Mouse (Mus musculus) intestine, embryonic 16.5 days (tissue): ENCODE data around the gene Rad51b. TPM values are rescaled to one million over a fixed set of nuclear protein-coding genes. Genes with fewer than 3 reads are reported as not detected.

Experiments
- ATAC-seq: fragments of 200-750 bp; cut with Nextera tagmentation; 2 replicates; pipeline ENCODE4 v1.8.0; 2017; ENCODE audit warnings: moderate TSS enrichment, moderate library complexity
- H3K27ac ChIP-seq: fragments of 300-500 bp; sonication (generic); 2 replicates; pipeline ENCODE4 v1.5.1; 2014; ENCODE audit warnings: mild to moderate bottlenecking, low read length
- H3K27me3 ChIP-seq: fragments of 300-500 bp; sonication (generic); replicated peaks from 2 replicates; pipeline ENCODE4 v1.6.1; 2014; ENCODE audit warnings: low read length, control low read depth, mixed read lengths; ENCODE audit not compliant: control insufficient read depth, insufficient read depth
- H3K36me3 ChIP-seq: fragments of 300-500 bp; sonication (generic); 2 replicates; pipeline ENCODE4 v1.6.1; 2014; ENCODE audit warnings: low read length, control low read depth; ENCODE audit not compliant: control insufficient read depth, insufficient read depth
- H3K4me1 ChIP-seq: fragments of 300-500 bp; sonication (generic); 2 replicates; pipeline ENCODE4 v1.6.1; 2014; ENCODE audit warnings: low read length, control low read depth, mixed read lengths; ENCODE audit not compliant: control insufficient read depth, insufficient read depth
- H3K4me2 ChIP-seq: fragments of 300-500 bp; sonication (generic); 2 replicates; pipeline ENCODE4 v1.6.1; 2014; ENCODE audit warnings: low read depth, low read length, control low read depth
- H3K4me3 ChIP-seq: fragments of 300-500 bp; sonication (generic); 2 replicates; pipeline ENCODE4 v1.5.1; 2014; ENCODE audit warnings: mild to moderate bottlenecking, low read length
- H3K9ac ChIP-seq: fragments of 300-500 bp; sonication (generic); 2 replicates; pipeline ENCODE4 v1.6.1; 2014; ENCODE audit warnings: low read depth, low read length
- H3K9me3 ChIP-seq: fragments of 300-500 bp; sonication (generic); 2 replicates; pipeline ENCODE4 v1.6.1; 2016; ENCODE audit warnings: low read length, control low read depth; ENCODE audit not compliant: control insufficient read depth
- WGBS: fragments of 180-500 bp; shearing (Covaris S2); extraction: QIAGEN DNeasy Blood & Tissue Kit; methylation state at CpG from one replicate; pipeline ENCODE4 v1.1.7; 2014; 5-methylcytosine and 5-hydroxymethylcytosine counted together
- polyA plus RNA-seq: library from polyadenylated mRNA; unstranded; fragments of >200 nt; fragmentation: Nextera tagmentation; extraction: Ambion mirVana; gene quantifications from 2 replicates; pipeline ENCODE4 v1.2.1, GENCODE M21; 2015

The Rad51b gene
- polyA plus RNA-seq, 1 experiment from 2014 or later, result 6.8 TPM

- Histone ChIP-seq H3K27ac (peak overlapping the region; percentile 94), H3K9me3 (no peaks in the 10 kb centered on the region), H3K27me3 (no peaks in the 10 kb centered on the region), H3K4me3 (no peak overlapping the region), H3K4me2 (no peak overlapping the region), H3K9ac (0 out of 2 replicates have a peak overlapping the region, but pooled peaks have one; percentile 8), H3K36me3 (no peaks in the 10 kb centered on the region), H3K4me1 (peaks cover 50% of the 10 kb centered on the region)
- 15% methylated on average over 7 of the region's 7 CpGs for WGBS
- ATAC-seq, result peak; percentile 87
These were observed 545.2 kb downstream of the Rad51b start for GRCm38 (mm10) chr12:79842319-79842718.

GRCm38 (mm10) chr12:79843002-79843401 lies 545.9 kb downstream of the Rad51b start:
- Histone ChIP-seq H3K36me3 (no peaks in the 10 kb centered on the region), H3K4me1 (peaks cover 46% of the 10 kb centered on the region), H3K9me3 (no peaks in the 10 kb centered on the region), H3K9ac (0 out of 2 replicates have a peak overlapping the region, but pooled peaks have one; percentile 8), H3K4me3 (no peak overlapping the region), H3K4me2 (no peak overlapping the region), H3K27me3 (no peaks in the 10 kb centered on the region), H3K27ac (peak overlapping the region; percentile 94)
- WGBS, result 47% methylated on average over 11 of the region's 11 CpGs
- ATAC-seq, result peak; percentile 7; the same call in 1 of the 2 replicates

- no peak overlapping the region for H3K4me3 ChIP-seq
- no peak for ATAC-seq
- 33% methylated on average over 6 of the region's 6 CpGs for WGBS
- H3K4me1 ChIP-seq, result peaks cover 44% of the 10 kb centered on the region
- no peaks in the 10 kb centered on the region for H3K36me3 ChIP-seq
- H3K4me2 ChIP-seq, result no peak overlapping the region
- no peaks in the 10 kb centered on the region for H3K27me3 ChIP-seq
- 0 out of 2 replicates have a peak overlapping the region, but pooled peaks have one; percentile 1 for H3K9ac ChIP-seq
- peak overlapping the region; percentile 94 for H3K27ac ChIP-seq
- H3K9me3 ChIP-seq, result no peaks in the 10 kb centered on the region
These were observed 546.4 kb downstream of the Rad51b start for GRCm38 (mm10) chr12:79843496-79843895.

- WGBS, result 67% methylated on average over 7 of the region's 7 CpGs
- Histone ChIP-seq H3K4me3 (no peak overlapping the region), H3K36me3 (no peaks in the 10 kb centered on the region), H3K9ac (no peak overlapping the region), H3K27ac (no peak overlapping the region), H3K27me3 (no peaks in the 10 kb centered on the region), H3K4me2 (no peak overlapping the region), H3K9me3 (no peaks in the 10 kb centered on the region), H3K4me1 (peaks cover 44% of the 10 kb centered on the region)
- no peak for ATAC-seq
These were observed 549.4 kb downstream of the Rad51b start for GRCm38 (mm10) chr12:79846247-79847151.

GRCm38 (mm10) chr12:79848539-79848938 lies 551.5 kb downstream of the Rad51b start:
- no peaks in the 10 kb centered on the region for H3K27me3 ChIP-seq
- ATAC-seq, result no peak
- 43% methylated on average over 13 of the region's 13 CpGs for WGBS
- no peaks in the 10 kb centered on the region for H3K9me3 ChIP-seq
- no peak overlapping the region for H3K4me2 ChIP-seq
- no peak overlapping the region for H3K4me3 ChIP-seq
- no peak overlapping the region for H3K9ac ChIP-seq
- H3K4me1 ChIP-seq, result peaks cover 25% of the 10 kb centered on the region
- peak overlapping the region; percentile 43; the same call in 1 of the 2 replicates for H3K27ac ChIP-seq
- H3K36me3 ChIP-seq, result no peaks in the 10 kb centered on the region

GRCm38 (mm10) chr12:79850021-79850420 lies 552.9 kb downstream of the Rad51b start:
- Histone ChIP-seq H3K9me3 (no peaks in the 10 kb centered on the region), H3K9ac (no peak overlapping the region), H3K27ac (no peak overlapping the region), H3K4me3 (no peak overlapping the region), H3K4me2 (no peak overlapping the region), H3K36me3 (no peaks in the 10 kb centered on the region), H3K27me3 (no peaks in the 10 kb centered on the region), H3K4me1 (peaks cover 14% of the 10 kb centered on the region)
- 70% methylated on average over 5 of the region's 5 CpGs for WGBS
- ATAC-seq, result no peak

GRCm38 (mm10) chr12:79851898-79852297 lies 554.8 kb downstream of the Rad51b start:
- Histone ChIP-seq H3K4me1 (peaks cover 22% of the 10 kb centered on the region), H3K4me3 (no peak overlapping the region), H3K36me3 (no peaks in the 10 kb centered on the region), H3K9ac (no peak overlapping the region), H3K27me3 (no peaks in the 10 kb centered on the region), H3K9me3 (no peaks in the 10 kb centered on the region), H3K27ac (no peak overlapping the region), H3K4me2 (no peak overlapping the region)
- WGBS, result 90% methylated on average over 8 of the region's 8 CpGs
- ATAC-seq, result no peak

- H3K27me3 ChIP-seq, result no peaks in the 10 kb centered on the region
- H3K4me2 ChIP-seq, result no peak overlapping the region
- H3K27ac ChIP-seq, result no peak overlapping the region
- H3K36me3 ChIP-seq, result no peaks in the 10 kb centered on the region
- no peak for ATAC-seq
- no peaks in the 10 kb centered on the region for H3K9me3 ChIP-seq
- H3K9ac ChIP-seq, result no peak overlapping the region
- no peak overlapping the region for H3K4me3 ChIP-seq
- peaks cover 23% of the 10 kb centered on the region for H3K4me1 ChIP-seq
- WGBS, result 98% methylated on average over 4 of the region's 4 CpGs
These were observed 555.5 kb downstream of the Rad51b start for GRCm38 (mm10) chr12:79852606-79853005.

- no peaks in the 10 kb centered on the region for H3K27me3 ChIP-seq
- no peaks in the 10 kb centered on the region for H3K36me3 ChIP-seq
- no peak for ATAC-seq
- H3K4me2 ChIP-seq, result no peak overlapping the region
- H3K9ac ChIP-seq, result no peak overlapping the region
- H3K9me3 ChIP-seq, result no peaks in the 10 kb centered on the region
- no peak overlapping the region for H3K4me3 ChIP-seq
- no peak overlapping the region for H3K27ac ChIP-seq
- 64% methylated on average over 5 of the region's 5 CpGs for WGBS
- H3K4me1 ChIP-seq, result peaks cover 28% of the 10 kb centered on the region
These were observed 556.9 kb downstream of the Rad51b start for GRCm38 (mm10) chr12:79853901-79854490.
